Mouse (Mus musculus): ENCODE results near the gene Gm45713. TPM values are rescaled to one million over a fixed set of nuclear protein-coding genes. Genes with fewer than 3 reads are reported as not detected.

Gm45713 gene
- total and polyA plus RNA-seq, 3 experiments: 0.80 to 4.5 TPM; not detected in 1

DNA sequence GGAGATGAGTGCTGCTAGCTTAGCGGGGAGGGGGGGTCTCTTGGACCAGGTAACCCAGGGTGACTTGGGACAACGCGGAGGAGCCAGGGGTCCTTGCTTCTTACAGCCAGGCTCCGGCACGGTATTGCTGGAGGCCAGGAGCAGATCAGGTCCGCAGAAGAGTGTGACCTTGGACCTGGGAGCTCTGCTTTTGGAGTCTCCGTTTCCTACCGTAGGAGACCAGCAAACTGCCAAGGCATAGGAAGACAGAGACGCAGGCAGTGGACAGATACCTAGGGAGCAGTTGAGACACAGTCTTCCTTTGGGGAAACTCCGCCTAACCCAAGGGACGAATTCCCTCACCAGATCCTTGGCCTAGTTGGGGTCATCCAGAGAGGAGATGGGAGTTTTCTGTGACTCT, 29.7 kb upstream of the Gm45713 start:
- Histone ChIP-seq H3K9ac (ENCODE audit: low read depth, low read length) (no peak overlapping the region), H3K27me3 (ENCODE audit: control insufficient read depth, insufficient read depth, low read length) (peaks cover 8% of the 10 kb centered on the region), H3K4me3 (no peak overlapping the region), H3K4me1 (ENCODE audit: control insufficient read depth, insufficient read depth, low read length) (peaks cover 2% of the 10 kb centered on the region), H3K27ac (no peak overlapping the region), H3K79me2 (replicated peaks; ENCODE audit: control insufficient read depth, insufficient read depth, low read length) (no peaks in the 10 kb centered on the region), H3K36me3 (ENCODE audit: control insufficient read depth, insufficient read depth, low read length) (no peaks in the 10 kb centered on the region)
- DNase-seq: no peak
- TF ChIP-seq CTCF (IDR thresholded peaks at IDR 0.05) (no peak), EP300 (IDR thresholded peaks at IDR 0.05; ENCODE audit: insufficient read depth, low read depth, low read length) (no peak), POLR2A (IDR thresholded peaks at IDR 0.05; ENCODE audit: insufficient read depth, low read depth, low read length) (no peak)
- WGBS: 65% methylated on average over 11 of the region's 11 CpGs
- intact Hi-C loops (cut with DNase I): no loop called here

DNA sequence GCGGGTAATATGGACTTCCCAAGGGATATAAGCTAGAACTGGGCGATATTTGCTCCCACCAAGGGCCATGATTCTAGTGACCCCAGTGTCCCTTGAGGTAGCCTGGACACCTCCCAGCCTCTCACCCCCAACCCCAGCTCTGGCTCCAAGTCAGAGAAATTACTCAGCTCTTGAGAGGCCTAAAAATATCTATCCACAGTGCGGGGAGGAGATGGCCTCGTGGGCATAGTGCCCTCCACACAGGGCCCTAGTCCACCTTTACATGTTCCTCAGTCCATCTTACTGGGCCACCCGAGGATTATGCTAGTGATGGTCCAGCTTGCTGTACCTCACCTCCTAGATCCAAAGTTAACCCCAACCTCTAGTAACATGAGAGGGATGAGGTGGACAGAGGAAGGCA, 28.8 kb upstream of the Gm45713 start:
- intact Hi-C loops (cut with DNase I): loop anchor here (5.0 kb wide), 1 partner anchor 132 kb away; no protein-coding TSS in a partner anchor
- H3K4me3 ChIP-seq: no peak overlapping the region

DNA sequence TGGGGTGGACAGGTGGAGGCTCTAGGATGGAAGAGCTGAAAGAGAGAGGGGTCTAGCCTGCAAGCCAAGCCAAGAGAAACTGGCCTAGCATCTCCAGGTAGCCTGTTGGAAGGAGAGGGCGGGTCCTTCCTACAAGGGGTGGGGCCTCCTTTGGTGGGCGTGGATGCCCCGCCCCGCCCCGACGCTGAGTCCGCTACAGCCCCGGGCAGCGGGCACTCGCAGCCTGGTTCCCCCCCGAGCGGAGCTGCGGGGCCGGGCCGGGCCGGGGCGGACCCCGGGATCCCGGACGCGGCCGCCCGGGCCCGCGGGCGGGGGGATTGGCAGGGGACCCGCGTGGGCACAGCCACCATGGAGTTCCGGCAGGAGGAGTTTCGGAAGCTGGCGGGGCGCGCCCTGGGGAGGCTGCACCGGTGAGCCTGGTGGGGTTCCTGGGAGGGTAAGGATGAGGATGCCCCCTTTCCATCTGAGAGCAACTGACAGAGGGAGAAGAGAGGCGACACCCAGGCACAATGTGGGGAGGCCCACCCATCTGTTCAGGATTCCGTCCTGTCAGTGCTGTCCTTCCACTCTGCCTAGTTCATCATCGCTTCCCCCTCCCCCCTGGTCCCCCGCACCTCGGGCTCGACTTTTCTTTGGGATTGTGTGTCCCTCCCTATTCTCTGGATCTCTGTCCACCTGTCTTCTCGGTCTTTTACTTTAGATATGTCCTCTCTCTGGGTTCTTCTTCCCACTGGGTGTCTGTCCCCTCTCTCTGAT, 27.9 kb upstream of the Gm45713 start, which contains the start of gene Slc17a7:
TSS of gene Slc17a7 (plus strand) at position 215 of the 756 bp plus-strand sequence.
- peaks cover 2% of the 10 kb centered on the region for H3K4me1 ChIP-seq (ENCODE audit: control insufficient read depth, insufficient read depth, low read length)
- peak within 1 kb of the TSS; percentile 39 for H3K4me3 ChIP-seq
- DNase-seq: no peak
- H3K79me2 ChIP-seq (replicated peaks; ENCODE audit: control insufficient read depth, insufficient read depth, low read length): no peaks in the 10 kb centered on the region
- WGBS: 5% methylated on average over 41 of the region's 41 CpGs
- H3K27ac ChIP-seq: no peak within 1 kb of the TSS
- no peaks in the 10 kb centered on the region for H3K36me3 ChIP-seq (ENCODE audit: control insufficient read depth, insufficient read depth, low read length)
- TF ChIP-seq EP300 (IDR thresholded peaks at IDR 0.05; ENCODE audit: insufficient read depth, low read depth, low read length) (no peak), POLR2A (IDR thresholded peaks at IDR 0.05; ENCODE audit: insufficient read depth, low read depth, low read length) (no peak), CTCF (IDR thresholded peaks at IDR 0.05) (no peak)
- intact Hi-C loops (cut with DNase I): loop anchor here (5.0 kb wide), 1 partner anchor 133 kb away; no protein-coding TSS in a partner anchor
- no peak within 1 kb of the TSS for H3K9ac ChIP-seq (ENCODE audit: low read depth, low read length)
- peaks cover 7% of the 10 kb centered on the region for H3K27me3 ChIP-seq (ENCODE audit: control insufficient read depth, insufficient read depth, low read length)

More for the DNA sequence above, 28.8 kb upstream of the Gm45713 start:
- no peak for TF ChIP-seq POLR2A (IDR thresholded peaks at IDR 0.05; ENCODE audit: insufficient read depth, low read depth, low read length)
- Histone ChIP-seq H3K27me3 (ENCODE audit: control insufficient read depth, insufficient read depth, low read length) (peaks cover 8% of the 10 kb centered on the region), H3K4me1 (ENCODE audit: control insufficient read depth, insufficient read depth, low read length) (peaks cover 2% of the 10 kb centered on the region), H3K79me2 (replicated peaks; ENCODE audit: control insufficient read depth, insufficient read depth, low read length) (no peaks in the 10 kb centered on the region), H3K36me3 (ENCODE audit: control insufficient read depth, insufficient read depth, low read length) (no peaks in the 10 kb centered on the region), H3K27ac (no peak overlapping the region), H3K9ac (ENCODE audit: low read depth, low read length) (no peak overlapping the region)
- no peak for DNase-seq
- WGBS: 47% methylated on average over 5 of the region's 5 CpGs

DNA sequence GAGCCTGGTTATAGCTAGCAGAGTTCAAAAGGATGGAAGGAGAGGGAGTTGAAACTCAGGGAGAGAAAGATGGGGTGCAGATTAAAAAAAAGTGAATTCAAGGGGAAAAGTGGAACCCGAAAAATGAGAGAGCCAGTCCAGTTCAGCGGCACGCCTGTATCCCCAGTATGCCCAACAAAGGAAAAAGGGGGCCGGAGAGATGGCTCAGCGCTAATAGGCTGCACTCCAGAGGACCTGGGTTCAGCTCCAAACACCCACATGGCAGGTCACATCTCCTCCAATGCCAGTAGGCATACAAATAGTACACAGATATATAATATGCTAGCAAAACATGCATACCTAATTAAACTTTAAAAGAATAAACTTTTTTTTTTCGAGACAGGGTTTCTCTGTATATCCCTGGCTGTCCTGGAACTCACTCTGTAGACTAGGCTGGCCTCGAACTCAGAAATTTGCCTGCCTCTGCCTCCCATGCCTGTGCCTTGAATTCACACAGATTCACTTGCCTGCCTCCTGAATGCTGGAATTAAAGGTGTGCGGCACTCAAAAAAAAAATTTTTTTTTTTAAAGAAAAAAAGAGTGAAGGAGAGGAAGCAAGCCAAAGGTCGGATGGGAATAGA, 27.1 kb upstream of the Gm45713 start:
- no peak for DNase-seq
- intact Hi-C loops (cut with DNase I): loop anchor here (1.0 to 5.0 kb wide), 2 partner anchors 35 to 134 kb away; no protein-coding TSS in a partner anchor
- WGBS: 79% methylated on average over 9 of the region's 9 CpGs
- Histone ChIP-seq H3K9ac (ENCODE audit: low read depth, low read length) (no peak overlapping the region), H3K36me3 (ENCODE audit: control insufficient read depth, insufficient read depth, low read length) (no peaks in the 10 kb centered on the region), H3K27ac (no peak overlapping the region), H3K79me2 (replicated peaks; ENCODE audit: control insufficient read depth, insufficient read depth, low read length) (no peaks in the 10 kb centered on the region), H3K4me3 (no peak overlapping the region), H3K27me3 (ENCODE audit: control insufficient read depth, insufficient read depth, low read length) (peaks cover 3% of the 10 kb centered on the region; the same call in 1 of the 2 replicates), H3K4me1 (ENCODE audit: control insufficient read depth, insufficient read depth, low read length) (peaks cover 2% of the 10 kb centered on the region)
- no peak for TF ChIP-seq EP300 (IDR thresholded peaks at IDR 0.05; ENCODE audit: insufficient read depth, low read depth, low read length)
- no peak for TF ChIP-seq CTCF (IDR thresholded peaks at IDR 0.05)
- TF ChIP-seq POLR2A (IDR thresholded peaks at IDR 0.05; ENCODE audit: insufficient read depth, low read depth, low read length): no peak

DNA sequence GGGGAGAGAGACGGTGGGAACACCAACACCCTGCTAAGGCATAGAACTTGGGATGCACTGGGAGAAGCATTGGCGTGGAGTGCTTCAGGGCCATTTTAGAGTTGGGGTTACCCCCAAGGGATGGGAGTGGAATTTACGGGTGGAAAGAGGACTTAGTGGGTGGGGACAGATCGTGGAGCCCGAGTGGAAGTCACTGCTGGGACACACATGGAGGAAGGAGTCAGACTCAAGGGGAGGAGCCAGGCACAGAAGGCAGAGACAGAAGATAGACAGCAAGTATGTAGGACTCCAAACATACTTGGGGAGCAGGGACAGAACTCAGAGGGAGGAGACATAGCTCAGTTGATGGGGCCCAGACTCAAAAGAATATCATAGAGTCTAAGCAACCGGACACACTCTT, 26.5 kb upstream of the Gm45713 start:
- peaks cover 3% of the 10 kb centered on the region; the same call in 1 of the 2 replicates for H3K27me3 ChIP-seq (ENCODE audit: control insufficient read depth, insufficient read depth, low read length)
- H3K79me2 ChIP-seq (replicated peaks; ENCODE audit: control insufficient read depth, insufficient read depth, low read length): no peaks in the 10 kb centered on the region
- peaks cover 2% of the 10 kb centered on the region for H3K4me1 ChIP-seq (ENCODE audit: control insufficient read depth, insufficient read depth, low read length)
- H3K27ac ChIP-seq: no peak overlapping the region
- H3K4me3 ChIP-seq: peak overlapping the region; percentile 42
- TF ChIP-seq CTCF (IDR thresholded peaks at IDR 0.05) (no peak), EP300 (IDR thresholded peaks at IDR 0.05; ENCODE audit: insufficient read depth, low read depth, low read length) (no peak), POLR2A (IDR thresholded peaks at IDR 0.05; ENCODE audit: insufficient read depth, low read depth, low read length) (no peak)
- DNase-seq: no peak
- WGBS: 21% methylated on average over 6 of the region's 6 CpGs
- no peak overlapping the region for H3K9ac ChIP-seq (ENCODE audit: low read depth, low read length)
- intact Hi-C loops (cut with DNase I): loop anchor here (1.0 to 5.0 kb wide), 2 partner anchors 36 to 135 kb away; no protein-coding TSS in a partner anchor
- no peaks in the 10 kb centered on the region for H3K36me3 ChIP-seq (ENCODE audit: control insufficient read depth, insufficient read depth, low read length)
